Mouse (Mus musculus) gastrocnemius, postnatal 25 days (tissue): Measurements from ENCODE around the gene Ces2c. TPM values are rescaled to one million over a fixed set of nuclear protein-coding genes. Genes with fewer than 3 reads are reported as not detected.
"Not testable (repeated sequence)": the region's sequence is repeated elsewhere in the genome, so short reads cannot be mapped to it uniquely, and the experiment has no call there.

Source experiments
- DNase-seq: peaks from one replicate; pipeline ENCODE4 v3.0.0; 2022
- long read RNA-seq, 2 experiments: library from polyadenylated mRNA; stranded (forward); transcript quantifications; one replicate each; pipeline ENCODE4 v2.0.0; 2021
- total RNA-seq, 2 experiments: library from RNA; stranded (reverse); gene quantifications; 1 replicate in 1 of 2; 2 replicates in 1 of 2; pipeline ENCODE4 v1.2.3; 2021

The Ces2c gene
- total RNA-seq, result under 1 TPM; 0.29 to 0.84 TPM
- long read RNA-seq, experiment 1, result 0 reads
- long read RNA-seq, experiment 2, partial matches to known transcripts, result 0 of 1 reads
- long read RNA-seq, experiment 2, other reads (novel, unspliced or antisense), result 0 of 1 reads

DNA sequence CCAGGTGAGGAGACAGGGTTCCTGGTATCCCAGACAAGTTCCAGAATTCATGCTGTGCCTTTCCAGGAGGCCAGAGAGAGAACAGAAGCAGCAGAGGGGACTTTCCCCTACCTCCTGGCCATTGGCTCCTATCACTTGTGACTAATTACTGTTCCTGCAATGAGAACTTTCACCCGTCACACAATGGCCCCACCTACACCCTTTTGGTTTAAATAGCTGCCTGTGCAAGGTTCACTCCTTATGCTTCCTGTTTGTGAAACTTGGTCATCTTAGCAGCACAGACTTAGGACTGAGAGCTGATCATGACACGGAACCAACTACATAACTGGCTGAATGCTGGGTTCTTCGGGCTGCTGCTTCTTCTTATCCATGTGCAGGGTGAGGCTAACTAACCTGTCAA lies at the start of gene Ces2c:
Gene Ces2c, plus strand, starts transcription at position 238 of the 400 bp plus-strand sequence.
- no peak for DNase-seq

DNA sequence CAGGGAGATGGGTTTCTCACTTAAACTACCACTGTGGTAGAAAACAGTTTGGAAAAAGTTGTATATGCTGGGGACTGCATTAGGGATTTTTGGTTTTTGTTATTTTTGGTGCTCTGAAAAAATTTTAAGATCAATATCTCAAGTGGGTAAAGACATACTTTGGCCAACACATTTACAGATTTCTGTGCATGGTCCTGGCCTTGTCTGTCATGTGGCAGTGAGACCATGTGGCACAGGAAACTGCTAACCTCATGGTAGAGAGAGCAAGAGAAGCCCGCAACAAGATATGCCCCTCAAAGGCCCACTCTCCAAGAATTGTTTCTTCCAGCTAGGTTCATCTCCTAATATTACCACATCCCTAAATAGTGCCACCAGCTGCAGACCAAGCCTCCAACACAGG lies 47.5 kb upstream of the Ces2c start:
- no peak for DNase-seq

DNA sequence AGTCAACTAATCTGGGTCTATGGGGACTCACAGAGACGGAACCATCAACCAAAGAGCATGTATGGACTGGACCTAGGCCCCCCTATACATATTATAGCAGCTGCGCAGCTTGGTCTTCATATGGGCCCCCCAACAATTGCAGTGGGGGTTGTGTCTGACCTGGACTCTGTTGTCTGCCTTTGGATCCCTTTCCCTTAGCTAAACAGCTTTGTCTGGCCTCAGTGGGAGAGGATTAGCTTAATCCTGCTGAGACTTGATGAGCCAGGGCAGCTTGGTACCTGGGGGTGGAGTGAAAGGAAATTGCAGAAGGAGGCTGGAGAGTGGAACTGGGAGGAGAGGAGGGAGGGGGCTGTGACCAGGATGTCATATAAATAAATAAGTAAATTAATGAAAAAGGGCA lies 40.7 kb upstream of the Ces2c start:
- DNase-seq, result no peak

DNA sequence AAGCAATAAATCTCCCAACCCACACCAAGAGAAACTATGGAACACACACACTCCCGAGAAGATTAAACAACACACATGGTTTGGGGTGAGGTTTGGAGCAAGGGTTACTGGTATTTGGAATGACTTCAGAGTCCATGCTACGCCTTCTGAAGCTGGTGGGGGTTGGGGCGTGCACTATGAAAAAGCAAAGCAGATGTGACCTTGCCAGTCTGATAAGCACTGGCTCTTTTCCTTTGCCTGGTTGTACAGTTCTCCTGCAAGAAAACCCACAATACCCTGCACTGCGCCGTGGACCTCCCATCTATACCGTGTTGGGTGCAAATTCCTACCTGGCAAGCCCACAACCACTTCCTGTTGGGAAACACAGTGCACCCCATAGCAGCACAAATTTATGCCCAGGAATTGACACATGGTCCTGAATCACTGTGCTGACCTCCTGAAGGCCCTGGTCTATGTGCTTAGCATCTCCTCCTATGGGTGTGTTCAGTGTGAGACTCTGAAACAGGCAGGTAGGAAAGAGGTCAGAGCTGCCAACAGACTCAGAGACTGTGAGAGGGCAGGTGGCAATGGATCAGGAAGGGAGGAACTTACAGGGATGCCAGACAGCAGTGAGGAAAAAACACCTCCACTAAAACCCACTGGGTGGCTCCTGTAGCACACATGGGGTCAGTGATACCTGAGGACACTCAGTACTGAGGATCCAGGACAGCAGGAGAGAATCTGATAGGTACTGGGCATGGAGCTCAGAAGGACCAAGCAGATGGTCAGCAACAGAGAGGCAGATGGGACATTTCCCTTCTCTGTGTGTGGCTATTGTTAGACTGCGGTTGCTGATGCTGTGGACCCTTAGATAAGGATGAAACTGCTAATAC lies 38.1 kb upstream of the Ces2c start:
- no peak for DNase-seq

DNA sequence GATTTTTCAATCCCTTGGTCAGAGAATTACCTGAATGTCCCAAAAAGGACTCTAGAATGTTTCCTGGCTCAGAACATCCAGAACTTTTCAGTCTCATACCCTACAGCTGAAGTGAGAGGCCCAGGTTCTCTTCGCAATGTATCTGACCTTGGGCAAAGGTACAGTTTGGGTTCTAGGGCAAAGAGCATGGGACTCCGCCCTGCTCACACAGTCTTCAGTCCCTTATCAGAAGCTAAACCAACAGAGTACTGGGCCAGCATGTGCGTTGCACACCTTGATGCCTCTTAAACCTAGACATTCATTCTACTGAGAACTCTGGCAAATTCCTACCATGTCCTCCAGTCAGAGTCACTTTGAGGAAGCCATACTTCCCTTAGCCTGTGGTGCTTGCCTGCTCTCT lies 37.4 kb upstream of the Ces2c start:
- DNase-seq, result no peak

DNA sequence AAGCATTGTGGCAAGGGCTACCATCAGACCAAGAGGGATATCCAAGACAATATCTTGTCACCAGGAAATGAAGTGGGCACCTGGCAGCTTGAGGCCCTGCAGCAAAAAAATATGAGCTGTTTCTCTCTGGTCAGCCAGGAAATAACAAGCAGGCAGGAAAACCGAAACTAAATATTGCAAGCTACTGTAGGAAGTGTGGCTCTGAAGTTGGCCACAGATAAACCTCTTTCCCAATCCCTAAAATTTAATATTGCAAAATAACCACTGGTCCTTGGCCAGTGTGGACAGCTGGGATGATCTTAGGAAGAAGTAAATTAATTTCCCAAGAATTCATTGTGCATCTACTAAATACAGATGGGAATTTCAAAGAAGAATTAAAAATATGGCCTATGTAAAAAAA lies 20.0 kb upstream of the Ces2c start:
- no peak for DNase-seq

DNA sequence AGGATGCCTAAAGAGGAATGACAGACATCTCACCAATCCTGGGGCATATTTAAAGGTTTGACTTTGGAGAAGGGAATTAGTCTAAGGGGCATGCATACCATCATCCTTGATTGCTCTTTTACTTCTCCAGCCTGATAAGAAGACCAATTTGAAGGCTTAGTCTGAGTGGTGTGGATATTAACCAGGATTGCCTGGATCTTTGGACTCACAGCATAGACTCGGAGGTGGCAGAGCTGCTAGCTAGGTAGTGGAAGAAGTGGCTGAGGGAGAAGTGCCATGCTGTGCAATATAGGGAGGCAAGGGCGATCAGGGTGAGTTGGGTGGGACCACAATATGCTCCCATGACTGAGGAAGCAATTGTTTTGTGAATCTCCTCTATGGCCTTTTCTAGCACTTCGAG lies 18.6 kb upstream of the Ces2c start:
- no peak for DNase-seq

DNA sequence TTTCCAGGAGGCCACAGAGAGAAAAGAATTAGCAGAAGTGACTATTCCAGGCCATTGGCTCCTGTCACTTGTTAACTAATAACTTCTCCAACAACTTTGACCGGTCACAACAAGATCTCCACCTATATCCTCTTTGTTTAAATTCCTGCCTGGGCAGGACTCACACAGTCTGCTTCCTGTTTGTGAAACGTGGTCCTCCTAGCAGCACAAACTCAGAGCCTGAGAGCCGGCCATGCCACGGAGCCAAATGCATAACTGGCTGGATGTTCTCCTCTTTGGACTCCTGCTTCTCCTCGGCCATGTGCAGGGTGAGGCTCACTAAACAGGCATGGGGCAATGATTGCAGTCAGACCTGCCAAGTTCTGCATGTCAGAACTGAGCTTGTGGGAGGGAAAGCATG lies 15.4 kb upstream of the Ces2c start, which contains the start of gene Ces2b:
Gene Ces2b, plus strand, starts transcription at position 133 of the 400 bp plus-strand sequence.
- DNase-seq, result no peak

DNA sequence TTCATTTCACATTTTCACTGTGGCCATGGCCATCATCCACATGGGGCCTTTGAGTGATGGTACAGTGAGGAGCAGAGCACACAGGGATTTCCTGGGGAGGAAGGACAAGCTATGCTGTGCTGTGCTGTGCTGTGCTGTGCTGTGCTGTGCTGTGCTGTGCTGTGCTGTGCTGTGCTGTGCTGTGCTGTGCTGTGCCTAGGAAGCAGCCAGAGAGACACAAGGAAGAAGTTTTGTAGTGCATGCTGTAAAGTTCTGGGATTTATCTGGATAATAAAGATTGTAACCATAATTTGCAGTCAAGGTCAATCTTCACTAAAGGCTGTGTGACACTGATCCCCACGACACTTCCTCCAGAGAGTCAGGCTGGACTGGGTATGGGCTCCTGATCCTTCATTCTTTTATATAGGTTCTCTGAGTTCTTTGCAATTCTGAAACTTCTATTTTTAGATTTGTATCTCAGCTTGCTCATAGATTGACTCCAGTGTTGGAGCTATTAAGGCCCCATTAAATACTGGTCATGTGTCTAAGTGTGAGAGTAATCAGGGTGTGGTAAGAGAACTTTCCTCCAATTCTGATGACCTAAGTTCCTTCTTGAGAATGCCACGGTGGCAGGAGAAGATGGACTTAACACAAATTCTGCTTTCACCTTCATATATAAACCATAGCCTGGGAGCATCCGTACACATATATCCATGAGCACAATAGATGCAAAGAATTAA lies 5.3 kb upstream of the Ces2c start:
- DNase-seq, result no peak

DNA sequence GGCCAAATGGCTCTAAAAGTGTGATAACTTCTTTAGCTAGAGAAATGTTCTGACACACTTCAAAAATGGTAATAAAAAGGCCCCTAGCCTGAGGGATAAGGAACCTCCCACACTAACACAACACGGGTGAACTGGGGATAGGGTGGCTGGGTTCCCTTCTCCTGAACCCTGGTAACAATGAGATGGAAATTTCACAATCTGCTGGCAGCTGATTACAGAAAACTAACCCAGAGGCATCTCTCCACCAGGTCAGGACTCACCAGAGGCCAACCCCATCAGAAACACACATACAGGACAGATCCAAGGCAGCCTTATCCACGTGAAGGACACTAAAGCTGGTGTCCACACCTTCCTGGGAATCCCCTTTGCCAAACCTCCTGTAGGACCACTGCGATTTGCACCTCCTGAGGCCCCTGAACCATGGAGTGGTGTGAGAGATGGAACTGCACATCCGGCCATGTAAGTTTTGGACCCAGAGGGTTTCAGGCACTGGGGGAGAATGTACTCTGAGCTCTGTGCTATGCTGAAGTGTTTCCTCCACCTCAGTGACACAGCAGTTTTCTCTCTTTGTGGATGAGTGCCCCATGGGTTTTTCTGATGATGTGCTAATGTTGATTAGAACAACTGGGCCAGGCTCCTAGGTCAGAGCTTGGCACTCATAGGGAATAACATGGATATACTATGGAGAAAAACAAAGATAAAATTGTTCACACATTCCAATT lies 1.0 kb downstream of the Ces2c start:
- DNase-seq, result no peak

DNA sequence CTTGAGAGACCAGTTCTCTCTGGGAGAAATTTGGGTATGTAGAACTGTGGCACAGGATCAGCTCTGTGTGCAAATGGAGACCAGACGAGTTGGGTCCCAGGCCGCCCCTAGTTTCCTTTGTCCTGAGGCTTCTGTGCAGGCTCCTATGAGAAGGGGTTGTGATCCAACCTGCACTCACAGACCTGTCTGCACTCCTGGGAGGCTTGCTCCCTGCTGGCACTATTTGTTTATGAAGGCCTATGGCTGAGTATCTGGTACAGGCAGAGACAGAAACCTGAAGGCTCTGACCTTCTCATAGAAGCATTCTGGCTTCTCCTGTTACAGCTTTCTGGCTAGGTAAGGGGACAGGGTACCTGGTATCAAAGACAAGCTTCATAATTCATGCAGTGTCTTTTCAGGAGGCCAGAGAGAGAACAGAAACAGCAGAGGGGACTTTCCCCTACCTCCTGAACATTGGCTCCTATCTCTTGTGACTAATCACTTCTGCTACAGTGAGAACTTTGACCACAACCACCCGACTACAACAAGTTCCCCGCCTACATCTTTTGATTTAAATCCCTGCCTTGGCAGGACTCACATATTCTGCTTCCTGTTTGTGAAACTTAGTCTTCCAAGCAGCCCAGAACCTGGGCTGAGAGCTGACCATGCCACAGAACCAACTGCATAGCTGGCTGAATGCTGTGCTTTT lies 20.1 kb downstream of the Ces2c start:
- not testable (repeated sequence) for DNase-seq

DNA sequence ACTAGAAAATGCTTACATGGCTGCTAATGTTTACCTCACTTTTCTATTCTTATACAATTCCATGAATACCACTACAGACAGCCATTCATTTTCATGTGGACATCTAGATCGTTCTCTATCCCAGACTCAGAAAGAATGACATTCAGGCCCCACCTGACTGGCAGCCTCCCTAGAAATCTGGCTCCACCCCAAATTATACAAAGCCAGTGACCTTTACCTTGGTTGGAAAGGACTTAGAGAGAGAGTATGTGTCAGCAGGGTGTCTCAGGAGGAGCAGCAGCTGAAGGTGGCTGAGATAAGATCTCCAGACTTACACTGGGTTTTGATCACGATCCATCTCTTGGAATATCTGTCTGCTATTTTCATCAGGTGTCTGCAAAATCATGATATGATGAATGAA lies 22.0 kb downstream of the Ces2c start:
- DNase-seq, result not testable (repeated sequence)

DNA sequence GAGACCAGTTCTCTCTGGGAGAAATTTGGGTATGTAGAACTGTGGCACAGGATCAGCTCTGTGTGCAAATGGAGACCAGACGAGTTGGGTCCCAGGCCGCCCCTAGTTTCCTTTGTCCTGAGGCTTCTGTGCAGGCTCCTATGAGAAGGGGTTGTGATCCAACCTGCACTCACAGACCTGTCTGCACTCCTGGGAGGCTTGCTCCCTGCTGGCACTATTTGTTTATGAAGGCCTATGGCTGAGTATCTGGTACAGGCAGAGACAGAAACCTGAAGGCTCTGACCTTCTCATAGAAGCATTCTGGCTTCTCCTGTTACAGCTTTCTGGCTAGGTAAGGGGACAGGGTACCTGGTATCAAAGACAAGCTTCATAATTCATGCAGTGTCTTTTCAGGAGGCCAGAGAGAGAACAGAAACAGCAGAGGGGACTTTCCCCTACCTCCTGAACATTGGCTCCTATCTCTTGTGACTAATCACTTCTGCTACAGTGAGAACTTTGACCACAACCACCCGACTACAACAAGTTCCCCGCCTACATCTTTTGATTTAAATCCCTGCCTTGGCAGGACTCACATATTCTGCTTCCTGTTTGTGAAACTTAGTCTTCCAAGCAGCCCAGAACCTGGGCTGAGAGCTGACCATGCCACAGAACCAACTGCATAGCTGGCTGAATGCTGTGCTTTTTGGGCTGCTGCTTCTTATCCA lies 39.5 kb downstream of the Ces2c start:
- not testable (repeated sequence) for DNase-seq

DNA sequence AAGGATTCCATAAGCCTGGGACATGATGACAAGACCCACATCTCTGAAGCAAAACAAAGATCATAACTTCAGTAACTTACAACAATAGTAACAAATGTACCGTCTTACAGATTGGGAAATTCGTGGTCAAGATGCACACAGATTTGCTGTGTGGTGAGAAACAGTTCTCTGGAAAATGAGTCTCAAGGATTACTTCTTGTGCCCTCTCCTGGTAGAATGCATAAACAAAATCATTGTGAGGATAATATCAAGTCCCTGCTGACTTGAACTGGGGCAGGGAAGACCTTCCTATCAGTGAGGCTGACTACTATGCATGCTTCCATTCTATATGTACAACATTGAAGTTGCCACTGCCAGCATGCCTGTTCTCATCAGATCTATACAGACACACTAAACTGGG lies 54.9 kb downstream of the Ces2c start:
- no peak for DNase-seq

Other genes with a start within 250 kb of the Ces2c start
- gene Cdh16, start 222.7 kb upstream of the Ces2c start, total RNA-seq, result not detected
- 1 to 10 TPM; 3.8 to 6.2 TPM for gene Rrad, start 215.7 kb upstream of the Ces2c start, total RNA-seq
- gene Ciao2b, start 205.1 kb upstream of the Ces2c start, total RNA-seq, result 10 to 100 TPM; 27.3 to 33.1 TPM
- gene Ces2a, start 113.1 kb upstream of the Ces2c start, total RNA-seq, result not detected
- gene Ces2b, start 15.5 kb upstream of the Ces2c start, total RNA-seq, result not detected
- under 1 TPM in 1 of 2 experiments, not detected in 1; 0.11 TPM for gene Ces2e, start 79.2 kb downstream of the Ces2c start, total RNA-seq
- gene Ces2f, start 100.3 kb downstream of the Ces2c start, total RNA-seq, result not detected
- 1 to 10 TPM in 1 of 2 experiments, under 1 TPM in 1; 0.38 to 1.3 TPM for gene Ces2g, start 114.7 kb downstream of the Ces2c start, total RNA-seq
- gene Ces2h, start 153.8 kb downstream of the Ces2c start, total RNA-seq, result not detected
- not detected for gene Ces3a, start 201.5 kb downstream of the Ces2c start, total RNA-seq
- not detected for gene Ces3b, start 236.7 kb downstream of the Ces2c start, total RNA-seq